Mouse (Mus musculus) thymus, postnatal 14 days (tissue): ENCODE data around the gene Creg1.

Experiments
- DNase-seq: peaks from one replicate; pipeline ENCODE4 v3.0.0; 2021

Creg1 gene

GRCm38 (mm10) chr1:165763635-165764372 lies at the start of gene Creg1:
Gene Creg1 (plus strand): TSS chr1:165763746.
- peak; percentile 96 for DNase-seq

GRCm38 (mm10) chr1:165713798-165714197 lies 49.7 kb upstream of the Creg1 start:
- no peak for DNase-seq

- no peak for DNase-seq
These were observed 47.1 kb upstream of the Creg1 start for GRCm38 (mm10) chr1:165716426-165716825.

GRCm38 (mm10) chr1:165717711-165718542 lies 45.6 kb upstream of the Creg1 start:
- peak; percentile 85 for DNase-seq

- DNase-seq: peak; percentile 58
These were observed 44.9 kb upstream of the Creg1 start for GRCm38 (mm10) chr1:165718543-165719105.

DNA sequence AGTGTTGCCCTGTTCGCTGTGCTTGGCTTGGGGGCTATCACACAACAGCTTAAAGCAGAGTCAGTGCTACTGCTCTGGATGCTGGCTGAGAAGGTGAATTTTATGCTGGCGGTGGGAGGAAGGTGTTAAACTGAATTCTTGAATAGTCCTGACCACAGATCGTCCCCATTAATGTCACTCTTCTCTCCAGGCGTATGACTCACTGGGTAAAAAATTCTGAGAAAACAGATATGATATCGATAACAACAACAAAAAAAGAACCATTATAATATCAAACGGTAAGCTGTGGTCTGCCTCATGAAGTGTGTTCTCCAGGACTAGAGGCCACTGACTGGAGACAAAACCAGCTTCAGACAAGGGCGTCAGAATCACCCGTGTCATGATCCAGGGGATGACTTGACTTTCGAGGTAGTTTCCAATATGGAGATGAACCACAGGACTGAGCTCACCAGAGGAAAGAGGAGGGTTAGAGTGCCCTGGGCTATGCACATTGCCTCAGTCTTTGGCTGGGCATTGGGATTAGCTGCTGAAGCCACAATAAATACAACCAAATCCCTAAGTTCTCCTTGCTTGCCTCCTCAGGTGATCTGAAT lies 40.9 kb upstream of the Creg1 start:
- DNase-seq: no peak

DNA sequence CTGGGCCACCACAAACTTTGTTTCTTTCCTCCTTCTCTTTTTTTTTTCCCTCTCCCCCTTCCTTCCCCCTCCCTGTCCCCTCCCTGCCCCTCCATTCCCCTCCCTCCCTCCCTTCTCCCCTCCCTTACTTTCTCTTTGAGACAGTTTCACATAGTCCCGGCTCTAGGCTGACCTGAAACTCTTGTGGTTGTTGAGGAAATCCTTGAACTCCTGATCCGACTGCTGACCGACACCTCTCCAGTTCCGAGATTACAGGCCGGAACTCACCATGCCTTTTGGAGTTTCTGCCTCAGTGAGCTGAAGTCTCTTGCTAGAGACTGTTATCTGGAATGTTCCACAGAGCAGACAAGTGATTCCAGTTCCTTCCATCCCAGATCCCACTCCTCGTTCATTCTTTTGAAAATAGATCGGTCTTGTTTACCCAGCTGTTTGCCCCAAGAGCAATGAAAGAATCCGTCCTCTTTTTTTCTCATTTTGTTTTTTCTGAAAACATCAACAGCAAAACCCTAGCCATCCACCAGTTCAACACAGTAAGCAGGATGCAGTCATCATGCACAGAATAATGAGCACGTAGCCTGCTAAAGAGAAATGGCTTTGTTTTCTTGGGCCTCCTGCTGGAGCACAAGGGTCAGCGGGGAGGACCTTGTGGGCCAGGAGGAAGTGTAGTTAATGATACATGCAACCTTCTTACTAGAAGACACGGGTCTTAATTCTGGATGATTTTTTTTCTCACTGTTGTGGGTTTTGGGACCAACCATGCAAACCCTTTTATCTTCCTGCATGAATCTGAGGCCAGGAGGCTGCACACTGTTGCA lies 39.1 kb upstream of the Creg1 start:
- no peak for DNase-seq

DNA sequence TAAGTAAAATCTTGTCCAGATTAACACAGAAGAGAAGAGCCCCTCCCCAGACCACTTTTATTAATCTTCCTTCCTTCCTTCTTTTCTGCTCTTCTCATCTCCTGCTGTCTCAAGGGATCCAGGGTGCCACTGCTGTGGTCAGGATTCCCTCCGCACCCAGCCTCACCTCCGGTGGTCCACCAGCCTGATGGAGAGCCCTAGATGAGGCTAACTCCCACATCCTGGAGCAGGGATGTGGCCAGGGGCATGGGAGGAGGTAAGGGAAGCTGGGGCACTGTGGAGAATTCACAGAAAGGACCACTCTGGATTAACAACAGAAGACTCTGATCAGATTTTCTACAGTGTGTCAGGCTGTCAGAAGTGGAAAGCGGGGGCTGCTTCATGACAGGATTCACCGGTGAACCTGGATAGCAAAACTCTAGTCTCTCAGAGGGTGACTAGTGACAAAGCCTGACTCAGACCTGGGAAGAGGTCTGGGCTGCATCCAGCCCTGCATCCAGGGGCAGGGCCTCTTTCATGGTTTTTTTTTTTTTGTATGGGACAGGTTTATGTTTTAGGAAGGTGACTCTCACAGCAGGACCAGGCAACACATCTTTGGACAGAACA lies 38.4 kb upstream of the Creg1 start:
- DNase-seq: no peak

- no peak for DNase-seq
These were observed 36.6 kb upstream of the Creg1 start for GRCm38 (mm10) chr1:165726986-165727385.

- no peak for DNase-seq
These were observed 35.4 kb upstream of the Creg1 start for GRCm38 (mm10) chr1:165728057-165728639.

DNA sequence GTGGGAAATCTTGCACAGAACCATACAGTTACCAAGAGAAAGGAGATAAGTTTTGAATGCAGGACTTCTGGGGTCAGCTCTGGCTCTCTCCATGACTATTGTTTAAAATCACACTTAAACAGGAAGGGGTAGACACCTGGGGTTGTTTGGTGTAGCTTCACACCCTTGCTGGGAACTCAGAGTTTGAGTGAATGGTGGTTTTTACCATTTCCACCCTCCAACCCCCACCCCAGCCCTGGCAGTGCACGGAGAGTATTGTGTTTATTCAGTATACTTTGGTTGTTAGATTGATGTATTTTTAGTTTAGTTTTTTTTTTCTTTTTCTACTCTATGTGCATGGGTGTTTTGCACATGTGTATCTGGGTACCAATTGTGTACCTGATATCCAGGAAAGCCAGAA lies 33.4 kb upstream of the Creg1 start:
- peak; percentile 79 for DNase-seq

GRCm38 (mm10) chr1:165731553-165731952 lies 32.0 kb upstream of the Creg1 start:
- DNase-seq: no peak

DNA sequence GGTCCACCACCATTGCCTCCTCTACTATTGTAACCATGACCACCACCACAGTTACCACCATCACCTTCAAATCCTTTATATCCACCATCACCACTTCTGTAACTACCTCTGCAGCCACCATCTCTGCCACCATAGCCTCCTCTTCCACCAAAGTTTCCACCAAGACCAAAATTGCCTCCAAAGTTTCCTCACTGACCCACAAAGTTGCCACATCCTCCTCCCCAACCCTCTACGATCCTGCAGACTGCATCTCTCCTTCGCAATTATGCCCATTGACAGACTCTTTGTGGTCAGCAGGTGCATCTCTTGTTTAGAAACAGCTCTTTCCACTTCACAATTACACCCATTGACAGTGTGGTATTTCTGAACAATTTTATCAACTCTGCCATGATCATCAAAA lies 28.7 kb upstream of the Creg1 start:
- DNase-seq: no peak

DNA sequence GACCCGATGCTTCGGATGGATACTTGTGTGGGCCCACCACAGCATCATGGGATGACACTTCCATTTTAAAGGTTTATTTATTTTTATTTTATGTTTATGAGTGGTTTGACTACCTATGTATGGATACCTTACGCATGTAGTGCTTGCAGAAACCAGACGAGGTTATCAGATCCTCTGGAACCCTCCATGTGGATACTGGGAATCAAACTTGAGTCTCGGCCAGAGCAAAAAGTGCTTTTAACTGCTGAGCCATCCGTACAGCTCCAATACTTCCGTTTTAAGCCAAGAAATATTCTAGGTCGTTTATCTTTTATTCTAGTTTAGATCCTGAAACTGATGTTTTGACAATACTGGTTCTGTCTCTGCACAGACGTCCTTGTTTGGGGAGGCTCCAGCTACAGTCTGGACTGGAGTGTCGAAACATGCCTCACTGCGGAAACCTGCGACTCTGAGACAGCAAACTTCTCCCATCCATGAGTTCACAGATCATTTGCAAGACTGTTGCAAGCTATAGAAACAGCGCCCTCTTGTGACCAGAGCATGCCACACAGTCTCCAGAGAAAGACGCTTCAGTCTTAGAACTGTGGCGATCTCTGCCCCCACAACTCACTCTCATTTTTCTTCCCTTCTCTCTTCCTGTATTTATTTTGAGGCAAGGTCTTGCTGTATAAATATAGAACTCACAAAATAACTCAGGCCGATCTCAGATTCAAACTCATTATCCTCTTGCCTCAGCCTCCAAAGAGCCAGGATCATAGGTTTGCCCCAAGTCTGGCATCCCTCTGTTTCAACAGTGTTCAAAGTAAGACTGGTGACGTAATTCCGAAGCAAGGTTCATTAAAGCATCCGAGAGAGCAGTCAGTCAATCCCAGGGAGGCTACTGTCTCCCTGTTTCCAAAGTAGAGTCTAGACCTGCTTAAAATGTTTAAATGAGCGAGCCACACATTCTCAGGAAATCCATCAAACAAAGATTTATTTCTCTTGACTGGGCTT lies 27.4 kb upstream of the Creg1 start:
- DNase-seq: peak; percentile 93

- DNase-seq: no peak
These were observed 26.1 kb upstream of the Creg1 start for GRCm38 (mm10) chr1:165737451-165737850.

DNA sequence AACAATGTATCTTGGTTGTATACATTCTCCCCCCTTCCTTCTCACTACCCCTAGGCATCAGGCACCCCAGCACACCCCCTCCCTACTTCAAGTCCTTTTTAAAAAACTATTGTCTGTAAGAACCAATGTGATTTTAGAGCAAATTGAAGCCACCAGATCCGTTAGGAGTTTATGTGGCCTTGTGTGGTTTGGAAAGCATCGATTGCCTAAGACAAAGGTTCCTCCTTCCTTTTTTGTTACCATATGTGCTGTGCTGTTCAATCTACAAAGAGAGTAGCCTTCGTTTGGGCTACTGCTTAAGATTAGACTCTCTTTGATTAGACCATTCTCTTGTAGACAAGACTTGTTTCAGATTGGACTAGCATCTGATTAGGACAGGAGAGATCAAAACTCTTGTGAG lies 25.7 kb upstream of the Creg1 start:
- no peak for DNase-seq

DNA sequence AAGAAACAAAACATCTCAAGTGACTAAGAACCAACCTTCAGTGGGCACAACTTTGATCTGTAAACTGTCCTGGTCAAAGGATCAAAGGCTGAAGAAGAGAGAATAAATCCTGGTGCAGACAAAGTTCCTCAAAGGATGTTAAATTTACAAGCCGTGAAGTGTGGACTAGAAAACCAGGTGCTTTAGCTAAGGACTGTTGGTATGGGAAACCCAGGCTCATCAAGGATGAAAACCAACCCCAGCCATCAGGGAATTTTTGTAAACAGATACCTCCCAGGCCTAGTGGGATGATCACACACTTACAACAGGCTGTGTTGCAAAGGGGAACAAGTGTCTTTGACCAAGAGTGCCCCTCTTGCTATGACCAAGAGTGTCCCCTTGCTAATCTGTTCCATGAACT lies 24.6 kb upstream of the Creg1 start:
- DNase-seq: no peak

GRCm38 (mm10) chr1:165741989-165742388 lies 21.6 kb upstream of the Creg1 start:
- DNase-seq: no peak

DNA sequence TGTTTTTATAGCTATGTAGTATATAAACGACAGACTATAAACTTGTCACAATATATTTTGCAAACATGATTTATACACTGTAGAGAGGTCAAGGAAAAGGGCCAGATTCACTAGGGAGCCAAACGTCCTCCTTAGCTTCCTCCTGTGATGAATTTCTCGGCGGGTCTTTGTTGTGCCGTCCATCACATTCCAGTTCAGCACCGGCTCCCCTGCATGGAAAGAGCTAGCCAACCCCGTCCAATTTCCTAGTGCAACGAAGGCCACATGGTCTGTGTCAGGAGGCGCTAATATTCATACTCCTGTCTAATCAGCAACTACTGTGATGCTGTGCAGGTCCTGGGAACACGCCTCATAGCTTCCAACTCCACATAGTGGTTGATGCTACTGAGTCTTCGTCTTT lies 15.5 kb upstream of the Creg1 start:
- no peak for DNase-seq

DNA sequence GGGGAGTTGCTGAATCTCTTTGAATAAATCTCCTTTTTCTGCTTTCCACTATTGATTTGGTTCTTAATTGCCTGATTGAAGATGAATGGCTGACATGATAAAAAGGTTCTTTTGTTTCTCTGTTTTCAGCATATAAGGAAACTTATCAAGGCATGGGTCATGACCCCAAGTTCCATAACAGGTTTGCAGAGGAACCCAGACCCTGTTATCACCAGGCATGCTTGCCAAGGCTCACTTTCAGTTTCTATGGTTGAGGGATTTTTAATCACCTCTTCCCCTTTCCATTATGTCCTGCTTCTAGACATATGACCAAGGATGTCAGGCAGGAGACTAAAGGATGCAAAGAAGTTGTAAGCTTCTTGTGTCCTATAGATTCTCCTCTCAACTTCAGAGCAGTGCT lies 12.4 kb upstream of the Creg1 start:
- no peak for DNase-seq

GRCm38 (mm10) chr1:165751838-165752237 lies 11.7 kb upstream of the Creg1 start:
- DNase-seq: no peak
